Mouse (Mus musculus): ENCODE results near the gene Xpot. TPM values are rescaled to one million over a fixed set of nuclear protein-coding genes. Genes with fewer than 3 reads are reported as not detected.

Xpot gene
- total and polyA plus RNA-seq, 3 experiments, result 132 to 151 (median 140) TPM

DNA sequence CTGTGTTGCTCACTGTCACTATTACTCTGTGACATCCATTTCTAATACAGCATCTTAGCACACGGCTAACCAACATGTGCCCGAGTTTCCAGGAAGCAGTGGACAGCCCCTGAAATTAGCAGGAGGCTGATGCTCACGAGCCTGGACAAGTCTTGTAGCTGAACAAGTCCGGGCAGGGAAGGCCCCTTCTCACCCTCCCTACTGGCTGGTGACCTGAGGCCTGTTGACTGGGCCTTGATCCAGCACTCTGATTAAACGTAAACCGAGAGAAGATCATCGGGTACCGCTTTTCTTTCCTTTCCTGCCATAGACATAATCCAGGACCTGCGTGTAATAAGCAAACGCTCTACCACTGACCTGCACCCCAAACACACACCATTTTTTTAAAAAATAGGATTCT, 18.0 kb downstream of the Xpot start:
- no peak overlapping the region for H3K27ac ChIP-seq (ENCODE audit: insufficient read depth, low read depth)
- no peak for DNase-seq (ENCODE audit: extremely low read depth)
- H3K36me3 ChIP-seq (replicated peaks in 1 of 2; ENCODE audit: control insufficient read depth in 1 of 2, insufficient read depth in 1 of 2, low read length in 1 of 2), result peaks cover 89 to 98% of the 10 kb centered on the region in 2 experiments
- H3K9me3 ChIP-seq (replicated peaks; ENCODE audit: low read length), result peaks cover 8% of the 10 kb centered on the region
- no peak overlapping the region for H3K4me2 ChIP-seq (ENCODE audit: insufficient read depth, low read depth, poor library complexity, severe bottlenecking)
- no peak overlapping the region for H3K9ac ChIP-seq (ENCODE audit: insufficient read depth, low read depth)
- H3K27me3 ChIP-seq (replicated peaks), result no peaks in the 10 kb centered on the region
- H3K4me3 ChIP-seq (replicated peaks in 1 of 3; ENCODE audit: low read depth in 2 of 3, low read length in 2 of 3, poor library complexity in 1 of 3), result no peak overlapping the region
- no peaks in the 10 kb centered on the region; the same call in 1 of the 2 replicates for H3K79me2 ChIP-seq (replicated peaks; ENCODE audit: control insufficient read depth, extremely low read depth, insufficient read depth, poor library complexity, severe bottlenecking)
- dilution Hi-C loops (cut with MboI; ENCODE audit: extremely low pct_ligation_motif_present, extremely low pct_unique_long_range_greater_than_20kb, low sequenced_read_pairs) (no loop called here), in situ Hi-C loops (cut with MboI; ENCODE audit: low pct_ligation_motif_present, low pct_unique_long_range_greater_than_20kb, low sequenced_read_pairs) (no loop called here)
- H3K4me1 ChIP-seq (ENCODE audit: control insufficient read depth in 1 of 2, insufficient read depth in 2 of 2), result no peaks in the 10 kb centered on the region; a peak in 1 of 4 replicates
- TF ChIP-seq TCF12 (IDR thresholded peaks at IDR 0.05; ENCODE audit: low read depth, low read length) (no peak), BHLHE40 (IDR thresholded peaks at IDR 0.05; ENCODE audit: low read depth, low read length) (0 out of 2 replicates have a peak, but pooled peaks have one; percentile 24), NELFE (IDR thresholded peaks at IDR 0.05; ENCODE audit: low read depth, low read length) (no peak), CHD1 (IDR thresholded peaks at IDR 0.05; ENCODE audit: low read depth, low read length) (peak; percentile 95), ZMIZ1 (IDR thresholded peaks at IDR 0.05; ENCODE audit: low read depth, low read length) (no peak), MYC (IDR thresholded peaks at IDR 0.05; ENCODE audit: low read depth, low read length) (no peak), E2F4 (IDR thresholded peaks at IDR 0.05; ENCODE audit: insufficient replicate concordance, low read depth, low read length) (no peak), PAX5 (IDR thresholded peaks at IDR 0.05; ENCODE audit: low read length) (no peak), CHD2 (IDR thresholded peaks at IDR 0.05; ENCODE audit: low read length) (no peak), ELF1 (IDR thresholded peaks at IDR 0.05; ENCODE audit: low read depth, low read length) (peak; percentile 48; the same call in 1 of the 2 replicates)

DNA sequence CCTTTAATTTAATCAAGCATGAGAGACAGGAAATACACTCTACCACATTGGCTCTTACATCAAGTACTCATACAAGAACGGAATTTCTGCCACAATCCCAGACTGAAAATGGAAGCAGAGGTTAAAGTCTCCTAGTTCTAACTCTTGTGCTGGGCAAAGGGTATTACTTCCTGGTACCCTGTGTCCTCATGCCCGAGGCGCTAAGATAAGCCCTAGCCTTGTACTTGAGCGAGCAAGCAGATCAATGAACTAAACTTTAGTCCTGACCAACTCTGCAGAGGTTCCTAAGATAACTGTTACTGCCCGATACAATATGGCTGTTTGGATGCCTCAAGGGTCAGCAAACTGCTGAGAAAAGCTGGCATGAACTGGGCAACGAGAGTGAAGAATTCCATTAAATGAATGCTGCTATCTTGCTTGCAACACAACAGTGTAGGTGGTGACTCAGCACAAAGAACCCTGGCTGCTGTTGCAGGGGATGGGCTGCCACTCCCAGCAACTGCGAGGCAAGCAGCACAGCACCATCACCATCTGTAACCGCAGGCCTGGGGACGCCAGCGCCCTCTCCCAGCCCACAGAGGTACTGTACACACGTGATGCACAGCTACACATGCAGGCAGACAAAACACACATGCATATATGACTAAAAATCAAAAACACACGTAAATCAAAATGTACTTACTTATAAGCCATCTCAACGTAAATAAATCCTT, 21.3 kb downstream of the Xpot start:
- Histone ChIP-seq H3K27me3 (replicated peaks) (no peaks in the 10 kb centered on the region), H3K9ac (ENCODE audit: insufficient read depth, low read depth) (no peak overlapping the region), H3K27ac (ENCODE audit: insufficient read depth, low read depth) (no peak overlapping the region), H3K4me3 (replicated peaks in 1 of 3; ENCODE audit: low read depth in 2 of 3, low read length in 2 of 3, poor library complexity in 1 of 3) (no peak overlapping the region), H3K79me2 (replicated peaks; ENCODE audit: control insufficient read depth, extremely low read depth, insufficient read depth, poor library complexity, severe bottlenecking) (no peaks in the 10 kb centered on the region), H3K4me1 (ENCODE audit: control insufficient read depth in 1 of 2, insufficient read depth in 2 of 2) (no peaks in the 10 kb centered on the region; a peak in 1 of 4 replicates), H3K36me3 (replicated peaks in 1 of 2; ENCODE audit: control insufficient read depth in 1 of 2, insufficient read depth in 1 of 2, low read length in 1 of 2) (peaks cover 86 to 98% of the 10 kb centered on the region in 2 experiments), H3K9me3 (replicated peaks; ENCODE audit: low read length) (peaks cover 2% of the 10 kb centered on the region), H3K4me2 (ENCODE audit: insufficient read depth, low read depth, poor library complexity, severe bottlenecking) (no peak overlapping the region)
- DNase-seq (ENCODE audit: extremely low read depth), result no peak
- in situ Hi-C loops (cut with MboI; ENCODE audit: low pct_ligation_motif_present, low pct_unique_long_range_greater_than_20kb, low sequenced_read_pairs) (no loop called here), dilution Hi-C loops (cut with MboI; ENCODE audit: extremely low pct_ligation_motif_present, extremely low pct_unique_long_range_greater_than_20kb, low sequenced_read_pairs) (no loop called here)
- no peak for TF ChIP-seq POLR2A (IDR thresholded peaks at IDR 0.05; ENCODE audit: low read depth, low read length)
- TF ChIP-seq MAX (IDR thresholded peaks at IDR 0.05; ENCODE audit: low read length), result no peak
- no peak for TF ChIP-seq USF1 (IDR thresholded peaks at IDR 0.05; ENCODE audit: low read depth, low read length)
- TF ChIP-seq GABPA (IDR thresholded peaks at IDR 0.05; ENCODE audit: insufficient replicate concordance, low read depth, low read length), result no peak
- TF ChIP-seq ZMIZ1 (IDR thresholded peaks at IDR 0.05; ENCODE audit: low read depth, low read length), result no peak
- TF ChIP-seq ZNF384 (IDR thresholded peaks at IDR 0.05; ENCODE audit: low read depth, low read length), result no peak
- TF ChIP-seq ETS1 (conservative IDR thresholded peaks at IDR 0.05; ENCODE audit: low read depth, low read length), result no peak
- TF ChIP-seq E2F4 (IDR thresholded peaks at IDR 0.05; ENCODE audit: insufficient replicate concordance, low read depth, low read length), result no peak
- no peak for TF ChIP-seq PAX5 (IDR thresholded peaks at IDR 0.05; ENCODE audit: low read length)
- no peak for TF ChIP-seq IRF4 (IDR thresholded peaks at IDR 0.05; ENCODE audit: low read depth, low read length)
- no peak for TF ChIP-seq KAT2A (IDR thresholded peaks at IDR 0.05; ENCODE audit: insufficient replicate concordance, low read length)
- no peak for TF ChIP-seq BHLHE40 (IDR thresholded peaks at IDR 0.05; ENCODE audit: low read depth, low read length)
- no peak for TF ChIP-seq TBP (conservative IDR thresholded peaks at IDR 0.05; ENCODE audit: low read depth, low read length)
- TF ChIP-seq MAZ (IDR thresholded peaks at IDR 0.05; ENCODE audit: low read depth, low read length), result no peak
- TF ChIP-seq CHD1 (IDR thresholded peaks at IDR 0.05; ENCODE audit: low read depth, low read length), result no peak
- no peak for TF ChIP-seq UBTF (IDR thresholded peaks at IDR 0.05; ENCODE audit: low read depth, low read length)
- no peak for TF ChIP-seq ELF1 (IDR thresholded peaks at IDR 0.05; ENCODE audit: low read depth, low read length)
- no peak for TF ChIP-seq NELFE (IDR thresholded peaks at IDR 0.05; ENCODE audit: low read depth, low read length)
